Mouse (Mus musculus) brain, adult 10 weeks (tissue): ENCODE results near the gene Cpxm1. TPM values are rescaled to one million over a fixed set of nuclear protein-coding genes. Genes with fewer than 3 reads are reported as not detected.

Experiments
- polyA plus RNA-seq: library from polyadenylated mRNA; stranded (reverse); fragments of 350-450 nt; fragmentation: Illumina TruSeq; extraction: RNeasy Lipid Tissue Mini Kit (QIAGEN cat#74804); gene quantifications from one replicate; pipeline ENCODE4 v1.2.3, GENCODE M21; 2015; ENCODE audit warnings: low read depth, low replicate concordance

Gene Cpxm1
- polyA plus RNA-seq = 4.3 TPM

DNA sequence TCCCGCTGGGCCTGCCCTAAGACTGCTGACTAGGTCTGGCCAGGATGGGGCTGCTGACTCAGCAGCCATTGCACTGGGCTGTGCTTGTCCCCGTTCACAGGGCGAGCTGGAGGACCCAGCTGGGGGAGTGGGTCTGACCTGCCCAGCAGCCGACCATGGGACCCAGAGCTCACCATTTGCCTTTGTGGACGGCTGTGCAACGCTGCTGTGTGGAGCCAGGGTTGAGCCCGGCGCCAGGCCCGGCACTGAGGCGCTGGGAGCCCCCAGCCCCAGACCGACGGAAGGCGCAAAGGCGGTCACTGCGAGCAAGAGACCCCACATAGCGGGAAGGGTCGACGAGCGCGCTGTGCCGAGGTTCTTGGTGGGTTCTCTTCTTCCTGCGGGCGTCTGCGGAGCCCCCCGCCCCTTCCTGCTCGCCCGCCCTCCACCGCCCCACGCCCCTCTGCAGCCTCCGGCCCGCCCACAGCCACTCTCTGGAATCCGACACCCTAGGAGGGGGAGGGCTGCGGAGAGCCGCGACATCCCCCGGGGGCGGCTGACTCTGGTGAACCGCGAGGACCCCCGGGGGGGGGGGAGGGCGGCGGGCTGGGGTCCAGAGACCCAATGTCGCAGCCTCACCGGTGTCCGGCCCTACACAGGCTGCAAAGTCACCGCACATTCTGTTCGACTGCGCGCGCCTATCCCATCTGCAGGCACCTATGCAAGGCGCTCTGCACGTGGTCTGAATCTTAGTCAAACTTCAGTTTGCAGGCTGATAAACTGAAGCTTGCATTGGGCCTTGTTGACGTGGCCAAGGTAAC is at the start of gene Cpxm1:
TSS of gene Cpxm1 (minus strand) at position 389 of the 800 bp plus-strand sequence.

DNA sequence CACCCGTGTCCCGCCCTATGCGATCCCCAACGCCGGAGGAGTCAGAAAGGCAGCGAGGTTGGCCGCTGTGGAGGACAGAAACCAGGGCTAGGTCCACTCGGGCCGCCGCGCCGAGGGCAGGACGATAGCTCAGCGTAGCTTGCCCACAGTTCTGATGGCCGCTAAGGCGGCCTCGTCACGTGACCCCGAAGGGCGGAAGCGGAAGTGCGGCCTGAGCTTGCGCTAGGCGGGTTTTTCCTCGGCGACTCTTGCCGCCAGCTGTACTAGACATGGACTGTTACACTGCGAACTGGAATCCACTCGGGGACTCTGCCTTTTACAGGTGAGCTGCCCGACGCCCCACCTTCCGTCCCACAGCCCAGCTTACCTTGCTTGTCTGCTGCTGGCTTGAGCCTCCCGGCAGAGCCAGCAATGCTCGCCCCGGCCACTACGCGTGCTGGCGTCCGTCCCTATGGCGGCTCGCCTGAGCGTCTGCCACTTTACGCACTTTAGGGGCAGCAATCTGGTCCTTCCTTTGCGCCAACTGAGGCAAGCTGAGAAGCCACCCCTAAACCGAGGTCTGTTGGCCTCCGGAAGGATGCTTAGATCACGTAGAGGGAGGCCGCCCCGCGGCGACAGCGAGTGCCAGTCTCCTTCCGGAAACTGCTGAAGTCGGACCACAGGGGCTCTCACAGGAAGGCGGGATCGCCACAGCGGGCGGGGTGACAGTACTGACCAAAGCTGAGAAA is 26.9 kb upstream of the Cpxm1 start, which contains the start of the genes Vps16 and Pced1a:
TSS of gene Vps16 (plus strand) at position 214 of the 728 bp plus-strand sequence.
TSS of gene Pced1a (minus strand) at position 576 of the 728 bp plus-strand sequence.

DNA sequence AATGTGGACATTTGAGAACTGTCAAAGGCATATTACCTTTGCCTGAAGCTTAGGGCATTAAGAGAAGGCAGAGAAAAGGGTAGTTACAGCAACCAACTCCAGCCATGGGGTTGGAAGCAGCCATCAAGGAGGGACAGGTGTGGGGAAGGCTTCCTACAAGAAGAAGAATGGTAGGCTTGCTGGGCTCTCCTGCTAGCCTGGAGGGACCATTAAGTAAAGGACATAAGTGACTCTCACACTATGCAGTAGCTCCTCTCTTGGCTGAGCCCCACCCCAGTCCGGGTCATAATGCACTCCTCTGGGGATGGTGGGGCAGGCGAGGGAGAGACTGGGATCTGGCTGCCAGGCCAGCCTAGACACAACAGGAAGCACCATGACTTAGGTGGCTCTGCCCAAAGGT is 8.8 kb upstream of the Cpxm1 start, which contains the start of gene Tmem239:
TSS of gene Tmem239 (plus strand) at position 301 of the 400 bp plus-strand sequence.

DNA sequence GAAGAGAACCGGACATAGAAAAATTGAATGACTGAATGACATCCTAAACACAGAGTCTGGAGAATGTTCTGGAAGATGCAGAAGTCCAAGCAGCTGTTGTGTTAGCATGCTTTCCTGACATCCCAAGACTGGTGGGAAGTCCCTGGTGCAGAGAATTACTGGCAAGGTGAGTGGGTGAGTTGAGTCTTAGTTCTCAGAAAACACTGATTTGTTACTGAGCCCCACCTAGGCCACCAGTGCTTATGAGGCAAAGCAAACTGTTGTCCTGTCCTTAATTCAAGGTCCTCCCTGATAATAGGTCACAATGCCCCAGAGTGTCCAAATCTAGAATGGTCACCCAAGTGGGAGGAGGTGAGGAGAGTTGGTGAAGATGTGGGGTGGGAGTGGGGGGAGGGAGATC is 7.6 kb upstream of the Cpxm1 start, which contains the start of the genes Gm28372 and 1700020A23Rik:
TSS of gene Gm28372 (plus strand) at position 301 of the 400 bp plus-strand sequence.
TSS of gene 1700020A23Rik (plus strand) at position 321 of the 400 bp plus-strand sequence.

Other genes with a start within 250 kb of the Cpxm1 start
- 149 TPM for gene Snrpb, start 218.2 kb downstream of the Cpxm1 start, polyA plus RNA-seq
- not detected for gene Tmc2, start 202.4 kb downstream of the Cpxm1 start, polyA plus RNA-seq
- gene Nop56, start 123.1 kb downstream of the Cpxm1 start, polyA plus RNA-seq = 130 TPM
- 376 TPM for gene Idh3b, start 113.0 kb downstream of the Cpxm1 start, polyA plus RNA-seq
- gene Ebf4, start 102.4 kb downstream of the Cpxm1 start, polyA plus RNA-seq = 6.0 TPM
- gene Gm28372, start 7.7 kb upstream of the Cpxm1 start, polyA plus RNA-seq = not detected
- gene 1700020A23Rik, start 7.7 kb upstream of the Cpxm1 start, polyA plus RNA-seq = not detected
- not detected for gene Tmem239, start 8.9 kb upstream of the Cpxm1 start, polyA plus RNA-seq
- gene Vps16, start 26.8 kb upstream of the Cpxm1 start, polyA plus RNA-seq = 89.7 TPM
- 20.9 TPM for gene Pced1a, start 27.1 kb upstream of the Cpxm1 start, polyA plus RNA-seq
- gene Ptpra, start 52.7 kb upstream of the Cpxm1 start, polyA plus RNA-seq = 167 TPM
- gene Mrps26, start 166.2 kb upstream of the Cpxm1 start, polyA plus RNA-seq = 82.0 TPM
- not detected for gene Oxt, start 178.6 kb upstream of the Cpxm1 start, polyA plus RNA-seq
- not detected for gene Avp, start 185.0 kb upstream of the Cpxm1 start, polyA plus RNA-seq
- 7.9 TPM for gene Fastkd5, start 232.5 kb upstream of the Cpxm1 start, polyA plus RNA-seq
- gene Ubox5, start 232.5 kb upstream of the Cpxm1 start, polyA plus RNA-seq = 8.8 TPM
- 131 TPM for gene Lzts3, start 245.2 kb upstream of the Cpxm1 start, polyA plus RNA-seq